Mouse (Mus musculus): ENCODE measurements around the gene Dcaf12l1. TPM values are rescaled to one million over a fixed set of nuclear protein-coding genes. Genes with fewer than 3 reads are reported as not detected.
A peak's percentile ranks its signal among the peaks of the same experiment; 100 is the strongest.
"Not testable (repeated sequence)": the region's sequence is repeated elsewhere in the genome, so short reads cannot be mapped to it uniquely, and the experiment has no call there.

Gene Dcaf12l1
- polyA plus RNA-seq (2012; rRNA removed): 26.4 and 26.5 TPM in 2 replicates

GRCm38 (mm10) chrX:44789761-44790411, at the start of gene Dcaf12l1:
Gene Dcaf12l1 (minus strand): TSS chrX:44790197.
- H3K4me3 ChIP-seq (ENCODE audit: insufficient read depth, low read length): peak within 1 kb of the TSS; percentile 85
- TF ChIP-seq CTCF (IDR thresholded peaks at IDR 0.05; ENCODE audit: extremely low read depth, insufficient read depth, low read length) (peak; percentile 29; the same call in 1 of the 2 replicates), POLR2A (IDR thresholded peaks at IDR 0.05; ENCODE audit: extremely low read depth, insufficient read depth, low read length) (peak; percentile 28; the same call in 1 of the 2 replicates)
- H3K27ac ChIP-seq (ENCODE audit: insufficient read depth, low read length): peak within 1 kb of the TSS; percentile 54; the same call in 1 of the 2 replicates
- H3K4me1 ChIP-seq (ENCODE audit: control insufficient read depth, insufficient read depth, low read length): no peaks in the 10 kb centered on the region

- not testable (repeated sequence) for H3K4me3 ChIP-seq (ENCODE audit: insufficient read depth, low read length); H3K4me1 ChIP-seq (ENCODE audit: control insufficient read depth, insufficient read depth, low read length); H3K27ac ChIP-seq (ENCODE audit: insufficient read depth, low read length)
These were observed 19.4 kb upstream of the Dcaf12l1 start for GRCm38 (mm10) chrX:44809356-44809755.

GRCm38 (mm10) chrX:44789036-44789760, 799 bp downstream of the Dcaf12l1 start:
- no peak for TF ChIP-seq CTCF (IDR thresholded peaks at IDR 0.05; ENCODE audit: extremely low read depth, insufficient read depth, low read length)
- no peak for TF ChIP-seq POLR2A (IDR thresholded peaks at IDR 0.05; ENCODE audit: extremely low read depth, insufficient read depth, low read length)
- no peaks in the 10 kb centered on the region for H3K4me1 ChIP-seq (ENCODE audit: control insufficient read depth, insufficient read depth, low read length)
- peak overlapping the region; percentile 85 for H3K4me3 ChIP-seq (ENCODE audit: insufficient read depth, low read length)
- H3K27ac ChIP-seq (ENCODE audit: insufficient read depth, low read length): 0 out of 2 replicates have a peak overlapping the region, but pooled peaks have one; percentile 54

All from cortical plate, adult 2 months (tissue).